ENCODE assay signal across 17 mouse cellular contexts in the genomic region with DNA sequence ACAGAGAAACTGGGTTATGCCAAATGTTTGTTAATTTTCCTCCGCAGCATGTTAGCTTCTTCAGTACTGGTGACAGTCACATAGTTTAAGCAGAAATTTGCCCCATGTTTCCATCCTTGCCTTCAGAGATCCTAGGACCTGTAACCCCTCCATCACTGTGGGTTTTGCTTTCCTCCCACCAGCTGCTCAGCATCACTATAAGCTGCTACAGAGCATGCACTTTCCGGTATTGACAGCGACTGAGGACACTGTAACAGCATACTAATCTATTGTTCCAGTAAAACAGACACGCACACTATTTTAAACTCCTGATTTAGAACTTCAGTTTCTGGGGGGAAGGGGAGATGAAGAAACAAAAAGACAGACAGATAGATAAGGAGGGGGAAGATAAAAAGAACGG.
DNase-seq lines count a peak whose midpoint lies in the region; ATAC-seq and TF ChIP-seq lines count a peak whose summit lies in the region.
"Had no signal": no experiment of that assay in that cellular context is flagged by ENCODE, and none has a peak within 500 bp of the region (broad histone marks: within the 10 kb centered on the region; RNA-seq: fewer than 3 reads in every experiment).

No protein-coding gene starts in this region.

- no peak overlapping the region for H3K9ac ChIP-seq in embryonic facial prominence, embryonic 11.5 days (replicated peaks; ENCODE audit: low read length)
- H3K9ac ChIP-seq in hindbrain, postnatal 0 days (replicated peaks; ENCODE audit: low read length): no peak overlapping the region
- H3K9ac ChIP-seq in forebrain, embryonic 16.5 days (replicated peaks; ENCODE audit: low read depth, low read length): no peak overlapping the region
- 0 out of 2 replicates have a peak overlapping the region, but pooled peaks have one; percentile 4 for H3K9ac ChIP-seq in midbrain, embryonic 13.5 days (replicated peaks)

- no peaks in the 10 kb centered on the region; the same call in 1 of the 2 replicates for H3K4me1 ChIP-seq in embryonic facial prominence, embryonic 11.5 days (ENCODE audit: control insufficient read depth, insufficient read depth, low read length)
- H3K4me1 ChIP-seq in embryonic facial prominence, embryonic 10.5 days: peaks cover 21% of the 10 kb centered on the region
- peaks cover 17% of the 10 kb centered on the region; the same call in 1 of the 2 replicates for H3K4me1 ChIP-seq in hindbrain, embryonic 10.5 days (replicated peaks)
- H3K4me1 ChIP-seq in hindbrain, postnatal 0 days (ENCODE audit: insufficient read depth, low read length): no peaks in the 10 kb centered on the region
- peaks cover 18% of the 10 kb centered on the region for H3K4me1 ChIP-seq in forebrain, embryonic 16.5 days (replicated peaks; ENCODE audit: control insufficient read depth, insufficient read depth, low read length)
- peaks cover 25% of the 10 kb centered on the region for H3K4me1 ChIP-seq in midbrain, embryonic 13.5 days (replicated peaks)

- no peak overlapping the region for H3K27ac ChIP-seq in embryonic facial prominence, embryonic 11.5 days (replicated peaks; ENCODE audit: low read depth, low read length)
- H3K27ac ChIP-seq in embryonic facial prominence, embryonic 10.5 days (replicated peaks): no peak overlapping the region
- H3K27ac ChIP-seq in hindbrain, embryonic 10.5 days: peak overlapping the region; percentile 67
- H3K27ac ChIP-seq in hindbrain, postnatal 0 days: no peak overlapping the region
- H3K27ac ChIP-seq in forebrain, embryonic 16.5 days (ENCODE audit: low read length): peak overlapping the region; percentile 65
- H3K27ac ChIP-seq in midbrain, embryonic 13.5 days: peak overlapping the region; percentile 59
- H3K27ac ChIP-seq: macrophage had no signal

- DNase-seq in embryonic facial prominence, embryonic 11.5 days (ENCODE audit: low spot score): peak; percentile 7
- no peak for DNase-seq in embryonic facial prominence, embryonic 10.5 days (ENCODE audit: low spot score)
- no peak for DNase-seq in hindbrain, embryonic 10.5 days (ENCODE audit: low spot score)
- DNase-seq in hindbrain, postnatal 0 days (ENCODE audit: low spot score): no peak
- DNase-seq in right cerebral cortex, adult 2 months (ENCODE audit: low spot score in 2 of 2): no peak
- DNase-seq in gastrocnemius, adult 18-20 months (ENCODE audit: low spot score): no peak
- DNase-seq: cerebellum, postnatal 36 days; gastrocnemius, postnatal 25 days; kidney, postnatal 10 days; liver; lung, adult 18-20 months; thymus, postnatal 25 days had no signal

- no peak for ATAC-seq in embryonic facial prominence, embryonic 11.5 days (replicated peaks; ENCODE audit: insufficient number of reproducible peaks, low FRiP score, low TSS enrichment, low read depth)
- no peak for ATAC-seq in hindbrain, postnatal 0 days
- ATAC-seq in forebrain, embryonic 16.5 days: peak; percentile 37
- peak; percentile 66 for ATAC-seq in midbrain, embryonic 13.5 days
- ATAC-seq: intestine, embryonic 16.5 days; Patski had no signal

- no peak for TF ChIP-seq CTCF in hindbrain, postnatal 0 days (IDR thresholded peaks at IDR 0.05; ENCODE audit: low read depth)

- H3K4me3 ChIP-seq in embryonic facial prominence, embryonic 11.5 days (ENCODE audit: low read depth, low read length): no peak overlapping the region
- H3K4me3 ChIP-seq in embryonic facial prominence, embryonic 10.5 days: no peak overlapping the region
- no peak overlapping the region for H3K4me3 ChIP-seq in hindbrain, embryonic 10.5 days
- H3K4me3 ChIP-seq in hindbrain, postnatal 0 days (ENCODE audit: low read length): no peak overlapping the region
- no peak overlapping the region for H3K4me3 ChIP-seq in forebrain, embryonic 16.5 days (replicated peaks; ENCODE audit: low read length)
- no peak overlapping the region for H3K4me3 ChIP-seq in midbrain, embryonic 13.5 days (replicated peaks)

- H3K36me3 ChIP-seq in embryonic facial prominence, embryonic 11.5 days (replicated peaks; ENCODE audit: control insufficient read depth, insufficient read depth, low read depth, low read length): no peaks in the 10 kb centered on the region
- no peaks in the 10 kb centered on the region for H3K36me3 ChIP-seq in embryonic facial prominence, embryonic 10.5 days (replicated peaks)
- H3K36me3 ChIP-seq in hindbrain, embryonic 10.5 days: no peaks in the 10 kb centered on the region
- no peaks in the 10 kb centered on the region for H3K36me3 ChIP-seq in hindbrain, postnatal 0 days (ENCODE audit: insufficient read depth, low read length)
- H3K36me3 ChIP-seq in forebrain, embryonic 16.5 days (ENCODE audit: control insufficient read depth, insufficient read depth): no peaks in the 10 kb centered on the region
- no peaks in the 10 kb centered on the region for H3K36me3 ChIP-seq in midbrain, embryonic 13.5 days

- WGBS in embryonic facial prominence, embryonic 11.5 days: 55% methylated on average over 5 of the region's 5 CpGs
- WGBS in embryonic facial prominence, embryonic 10.5 days: 63% methylated on average over 5 of the region's 5 CpGs
- WGBS in hindbrain, embryonic 10.5 days: 74% methylated on average over 5 of the region's 5 CpGs
- WGBS in hindbrain, postnatal 0 days: 52% methylated on average over 5 of the region's 5 CpGs
- WGBS in forebrain, embryonic 16.5 days: 51% methylated on average over 5 of the region's 5 CpGs
- WGBS in midbrain, embryonic 13.5 days: 42% methylated on average over 5 of the region's 5 CpGs

- no peak overlapping the region for H3K4me2 ChIP-seq in embryonic facial prominence, embryonic 11.5 days (ENCODE audit: low read depth, low read length)
- no peak overlapping the region for H3K4me2 ChIP-seq in hindbrain, postnatal 0 days (ENCODE audit: low read depth, low read length)
- H3K4me2 ChIP-seq in forebrain, embryonic 16.5 days (ENCODE audit: low read length): no peak overlapping the region; the same call in 1 of the 2 replicates
- peak overlapping the region; percentile 42 for H3K4me2 ChIP-seq in midbrain, embryonic 13.5 days (replicated peaks)

- H3K27me3 ChIP-seq in embryonic facial prominence, embryonic 11.5 days (ENCODE audit: control insufficient read depth, insufficient read depth, low read length): no peaks in the 10 kb centered on the region
- H3K27me3 ChIP-seq in embryonic facial prominence, embryonic 10.5 days (replicated peaks; ENCODE audit: low read depth, poor library complexity, severe bottlenecking): no peaks in the 10 kb centered on the region
- H3K27me3 ChIP-seq in hindbrain, embryonic 10.5 days (ENCODE audit: insufficient read depth, poor library complexity, severe bottlenecking): no peaks in the 10 kb centered on the region
- H3K27me3 ChIP-seq in hindbrain, postnatal 0 days (ENCODE audit: insufficient read depth, low read length): no peaks in the 10 kb centered on the region
- H3K27me3 ChIP-seq in forebrain, embryonic 16.5 days (replicated peaks; ENCODE audit: control insufficient read depth, insufficient read depth, low read length): no peaks in the 10 kb centered on the region
- H3K27me3 ChIP-seq in midbrain, embryonic 13.5 days: no peaks in the 10 kb centered on the region
- H3K27me3 ChIP-seq: Patski had no signal

- H3K9me3 ChIP-seq in embryonic facial prominence, embryonic 11.5 days (replicated peaks; ENCODE audit: control insufficient read depth, low read length): no peaks in the 10 kb centered on the region
- H3K9me3 ChIP-seq in embryonic facial prominence, embryonic 10.5 days: no peaks in the 10 kb centered on the region
- H3K9me3 ChIP-seq in hindbrain, embryonic 10.5 days: no peaks in the 10 kb centered on the region
- no peaks in the 10 kb centered on the region for H3K9me3 ChIP-seq in hindbrain, postnatal 0 days (ENCODE audit: low read length)
- H3K9me3 ChIP-seq in forebrain, embryonic 16.5 days (ENCODE audit: control insufficient read depth, low read length): no peaks in the 10 kb centered on the region
- H3K9me3 ChIP-seq in midbrain, embryonic 13.5 days: no peaks in the 10 kb centered on the region

Comparison
In these comparisons a context has a peak if more than half of its experiments do, and no peak if none do; other contexts are left out.
1. H3K27ac ChIP-seq: peak in hindbrain, embryonic 10.5 days (single experiment), forebrain, embryonic 16.5 days (single experiment) and midbrain, embryonic 13.5 days (single experiment); none in embryonic facial prominence, embryonic 11.5 days (single experiment), embryonic facial prominence, embryonic 10.5 days (single experiment) and hindbrain, postnatal 0 days (single experiment).
2. ATAC-seq: peak in forebrain, embryonic 16.5 days (single experiment) and midbrain, embryonic 13.5 days (single experiment); none in embryonic facial prominence, embryonic 11.5 days (single experiment) and hindbrain, postnatal 0 days (single experiment).